Mouse (Mus musculus) kidney, postnatal 4 days (tissue): ENCODE measurements around the gene Unc80.
A peak's percentile ranks its signal among the peaks of the same experiment; 100 is the strongest.

ENCODE experiments used
- DNase-seq, 2 experiments: peaks; one replicate each; pipeline ENCODE4 v3.0.0; 2021; ENCODE audit warnings: mixed read lengths in 2 of 2

Gene Unc80

DNA sequence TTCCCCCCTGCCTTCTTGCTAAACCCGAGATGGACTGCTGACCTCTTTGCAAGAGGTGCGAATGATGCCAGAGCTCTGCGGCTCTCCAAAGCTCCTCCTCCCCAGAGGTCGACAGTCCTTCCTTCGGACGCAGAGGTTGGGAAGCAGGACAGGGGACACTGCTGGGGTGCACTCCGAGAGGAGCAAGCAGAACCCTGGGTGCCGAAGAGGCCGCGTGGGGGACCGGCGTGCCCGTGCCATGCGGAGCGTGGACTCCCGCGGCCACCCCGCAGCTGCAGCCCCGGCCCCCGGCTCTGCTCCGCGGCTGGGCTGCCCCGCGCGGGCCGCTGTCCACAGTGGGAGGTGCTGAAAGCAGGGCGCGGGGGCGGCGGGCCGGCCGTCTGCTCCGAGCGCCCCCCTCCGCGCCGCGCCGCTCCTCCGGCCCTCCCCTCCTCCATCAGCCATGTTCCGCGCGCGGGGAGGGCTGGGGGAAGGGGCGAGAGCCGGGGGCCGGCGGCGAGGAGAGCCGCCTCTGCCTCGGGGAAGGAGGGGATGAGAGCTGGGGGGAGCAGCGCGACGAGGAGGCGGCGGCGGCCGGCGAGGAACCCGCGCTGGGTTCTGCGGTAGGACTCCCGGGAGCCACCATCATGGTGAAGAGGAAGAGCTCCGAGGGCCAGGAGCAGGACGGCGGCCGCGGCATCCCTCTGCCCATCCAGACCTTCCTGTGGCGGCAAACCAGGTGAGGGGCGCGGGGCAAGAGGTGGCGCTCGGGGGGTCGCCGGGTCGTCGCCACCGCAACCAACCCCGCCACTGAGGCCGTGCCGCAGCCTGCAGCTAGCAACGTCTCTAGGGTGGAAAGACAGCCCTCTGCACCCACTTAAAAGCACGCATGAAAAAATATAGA, at the start of gene Unc80:
Gene Unc80 (plus strand): TSS at position 547 of the 883 bp plus-strand sequence.
- peak; percentile 78 to 82 for DNase-seq

DNA sequence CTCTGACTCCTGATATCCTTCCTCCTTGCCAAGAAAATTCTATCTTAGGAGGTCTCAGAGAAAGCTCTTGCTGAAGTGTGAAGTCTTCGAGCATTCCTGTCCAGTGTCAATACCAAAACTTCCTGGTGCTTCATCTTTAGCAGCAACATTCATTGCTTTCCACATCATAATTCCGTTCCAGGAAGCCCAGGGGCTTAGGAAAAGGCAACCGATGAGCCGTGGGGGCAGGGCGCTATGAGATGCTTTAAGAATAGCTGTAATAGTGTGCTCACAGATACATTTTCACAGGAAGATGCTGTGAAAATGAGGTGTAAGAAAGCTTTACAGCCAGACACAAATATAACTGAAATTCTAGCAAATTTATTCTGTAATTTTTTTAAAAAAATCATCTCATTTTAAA, 42.1 kb upstream of the Unc80 start:
- DNase-seq, result no peak

DNA sequence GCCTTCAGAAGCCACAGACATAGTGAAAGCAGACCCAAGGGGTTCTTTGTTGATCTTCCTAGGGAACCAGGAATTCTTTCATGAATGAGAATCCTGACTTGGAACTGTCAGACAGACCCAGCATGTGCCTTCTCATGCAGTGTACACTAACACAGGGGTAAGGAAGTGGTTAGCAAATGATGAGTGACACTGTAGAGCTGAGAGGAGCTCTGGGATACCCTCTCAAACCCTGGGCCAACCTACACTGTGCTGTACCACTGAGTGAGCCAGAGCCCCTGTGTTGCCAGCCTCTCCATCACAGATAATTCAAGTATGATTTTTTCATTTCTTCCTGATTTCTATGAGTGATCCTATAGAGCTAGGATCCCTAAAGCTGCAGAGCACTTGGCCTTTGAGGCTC, 37.2 kb upstream of the Unc80 start:
- DNase-seq, result no peak

DNA sequence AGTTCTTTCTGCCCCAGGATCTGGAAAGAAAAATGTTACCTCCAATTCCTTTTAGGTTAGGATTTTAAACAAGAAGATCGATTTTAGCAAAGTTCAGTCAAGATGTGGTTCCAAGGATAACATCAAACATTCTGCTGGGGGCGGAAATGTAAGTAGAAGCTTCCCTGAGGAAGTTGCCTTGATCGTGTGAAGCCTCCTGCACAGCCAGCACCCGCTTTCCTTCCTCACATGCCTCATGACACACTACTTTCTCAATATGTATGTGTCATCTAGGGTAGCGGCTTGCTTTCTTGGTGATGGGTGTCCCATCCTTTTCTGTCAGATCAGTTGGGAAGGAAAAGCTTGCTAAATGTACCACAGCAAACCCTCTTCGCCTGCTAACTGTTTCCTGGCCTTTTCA, 36.7 kb upstream of the Unc80 start:
- DNase-seq, result no peak

DNA sequence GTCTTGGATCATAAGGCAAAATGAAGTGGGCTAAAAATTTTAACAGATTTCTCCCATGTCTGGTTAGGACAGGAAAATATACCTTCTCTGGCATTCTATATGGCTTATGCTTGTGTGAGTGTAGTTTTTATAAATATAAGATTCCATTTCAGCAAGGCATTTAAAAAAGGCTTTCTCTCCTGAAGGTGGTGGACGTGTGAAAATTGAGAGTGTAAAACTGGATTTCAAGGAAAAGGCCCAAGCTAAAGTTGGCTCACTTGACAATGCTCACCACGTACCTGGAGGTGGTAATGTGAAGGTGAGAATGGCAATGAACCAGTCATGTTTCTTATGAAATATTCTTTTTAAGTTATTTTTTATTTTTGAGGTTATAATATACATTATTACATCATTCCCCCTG, 30.1 kb upstream of the Unc80 start:
- DNase-seq, result no peak

DNA sequence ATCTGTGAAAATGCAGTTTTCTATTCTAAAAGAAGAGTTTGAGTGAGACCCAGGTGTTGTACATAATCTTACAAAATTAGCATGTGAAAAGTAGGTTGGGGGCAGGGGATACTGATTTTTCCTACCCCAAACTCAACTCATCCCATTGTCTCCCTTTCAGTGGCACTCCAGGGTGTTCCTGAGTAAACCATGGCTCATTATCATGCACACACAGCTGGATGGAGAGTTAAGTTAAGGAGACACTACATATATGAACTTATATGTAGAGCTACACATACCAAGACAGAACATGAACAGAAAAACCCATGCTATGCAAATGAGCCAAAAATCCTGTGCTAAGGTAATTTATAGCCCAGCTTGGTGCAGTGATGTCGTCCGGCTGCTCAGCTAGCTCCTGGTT, 25.2 kb upstream of the Unc80 start:
- DNase-seq, result no peak

DNA sequence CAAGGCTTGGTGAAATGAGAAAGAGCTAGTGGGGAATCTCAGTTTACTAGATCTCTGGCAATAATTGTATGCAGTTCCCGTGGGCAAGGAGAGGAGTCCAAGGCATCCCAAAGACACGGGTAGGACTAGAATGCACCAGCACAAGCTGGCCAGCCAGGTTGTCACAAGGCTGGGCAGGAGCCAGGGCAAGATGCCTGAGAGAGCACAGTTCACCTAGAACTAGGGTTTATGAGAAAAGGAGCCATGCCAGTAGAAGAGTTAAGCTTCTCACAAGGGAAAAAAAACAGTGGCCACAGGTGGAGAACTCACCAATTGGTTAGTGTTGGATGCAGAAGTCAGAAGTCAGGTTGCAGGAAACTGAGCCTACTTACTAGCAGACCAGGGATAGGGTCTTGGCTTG, 18.7 kb upstream of the Unc80 start:
- no peak for DNase-seq

DNA sequence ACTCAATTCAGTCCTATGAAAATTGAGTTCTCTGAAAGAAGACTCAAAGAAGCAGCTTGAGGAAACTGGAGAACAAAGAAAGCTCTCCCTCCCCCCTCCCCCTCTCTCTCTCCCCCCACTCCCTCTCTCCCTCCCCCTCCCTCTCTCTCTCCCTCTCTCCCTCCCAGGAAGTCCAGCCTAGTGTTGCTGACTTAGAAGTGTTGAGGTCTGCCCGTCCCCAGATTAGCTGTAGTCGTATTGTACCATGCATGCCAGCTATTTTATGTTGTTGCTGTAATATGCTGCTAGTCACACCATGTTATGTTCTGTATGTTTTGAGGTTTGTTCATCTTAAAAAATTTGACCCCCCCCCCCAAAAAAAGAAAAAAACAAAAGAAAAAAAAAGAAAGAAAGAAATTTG, 11.6 kb upstream of the Unc80 start:
- no peak for DNase-seq

DNA sequence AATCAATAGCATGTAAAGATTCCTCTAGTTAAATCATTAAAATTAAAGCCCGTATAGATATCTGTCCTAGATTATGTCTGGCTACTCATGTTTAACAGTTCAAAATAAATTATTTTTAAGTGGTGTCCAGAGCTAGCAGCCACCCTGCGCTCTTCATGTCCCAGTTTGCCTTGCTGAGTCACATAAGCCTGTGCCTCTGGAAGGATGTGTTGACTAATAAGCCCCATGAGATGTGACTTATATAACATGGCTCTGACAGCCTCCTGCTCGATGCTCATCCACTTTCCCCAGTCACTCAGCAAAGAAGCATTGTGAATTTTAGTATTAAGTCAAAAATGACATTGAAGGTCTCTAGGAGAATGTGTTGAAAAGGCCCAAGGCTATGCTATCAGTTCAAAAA, 10.4 kb upstream of the Unc80 start:
- no peak for DNase-seq

DNA sequence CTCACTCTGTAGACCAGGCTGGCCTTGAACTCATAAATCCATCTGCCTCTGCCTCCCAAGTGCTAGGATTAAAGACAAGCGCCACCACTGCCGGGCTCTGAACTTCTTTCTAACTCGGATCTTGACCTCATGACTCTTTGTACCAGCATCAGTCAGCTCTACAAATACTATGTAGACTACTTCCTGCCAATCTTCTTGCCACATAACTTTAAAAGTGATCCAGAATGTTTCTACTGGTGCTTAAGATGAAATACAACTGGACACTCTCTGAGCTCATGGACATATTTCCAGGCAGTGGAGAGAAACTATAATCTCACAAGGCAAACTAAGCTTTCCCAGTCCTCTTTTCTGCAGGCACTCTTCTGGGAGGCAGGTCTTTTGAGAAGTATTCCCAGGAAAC, 8.8 kb upstream of the Unc80 start:
- DNase-seq, result no peak

DNA sequence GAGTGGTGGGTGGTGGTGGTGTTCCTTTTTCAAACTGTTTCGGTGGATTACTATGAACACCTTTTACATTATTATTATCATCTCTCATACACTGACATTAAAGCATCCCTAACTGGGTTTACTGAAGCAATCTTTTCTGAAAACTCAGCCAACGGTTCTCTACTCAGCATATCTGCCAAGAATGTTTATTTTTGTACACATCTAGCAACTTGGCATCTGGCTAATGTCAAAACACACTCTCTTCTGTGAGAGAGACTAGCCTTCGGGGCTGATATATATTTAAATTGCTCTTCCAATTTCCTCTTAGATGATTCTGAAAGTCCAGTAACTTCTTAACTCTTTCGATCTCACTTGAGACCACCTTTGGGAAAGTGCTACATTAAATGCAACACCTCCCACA, 7.3 kb upstream of the Unc80 start:
- no peak for DNase-seq

DNA sequence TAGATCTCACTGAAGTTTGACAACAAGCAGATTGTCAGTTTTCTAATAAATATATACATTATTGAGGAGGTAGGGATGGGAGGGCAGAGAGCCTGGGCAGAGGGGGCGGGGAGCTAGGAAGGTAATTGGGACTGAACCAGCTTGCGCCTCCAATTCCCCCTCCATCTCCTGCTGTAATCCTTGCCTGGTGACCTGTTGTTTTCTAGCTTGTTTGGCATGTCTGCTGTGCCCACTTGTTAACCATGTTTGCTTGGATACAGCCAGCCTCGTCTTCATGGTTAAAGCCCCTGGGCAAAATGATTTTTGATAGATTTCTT, 495 bp downstream of the Unc80 start:
- no peak for DNase-seq

DNA sequence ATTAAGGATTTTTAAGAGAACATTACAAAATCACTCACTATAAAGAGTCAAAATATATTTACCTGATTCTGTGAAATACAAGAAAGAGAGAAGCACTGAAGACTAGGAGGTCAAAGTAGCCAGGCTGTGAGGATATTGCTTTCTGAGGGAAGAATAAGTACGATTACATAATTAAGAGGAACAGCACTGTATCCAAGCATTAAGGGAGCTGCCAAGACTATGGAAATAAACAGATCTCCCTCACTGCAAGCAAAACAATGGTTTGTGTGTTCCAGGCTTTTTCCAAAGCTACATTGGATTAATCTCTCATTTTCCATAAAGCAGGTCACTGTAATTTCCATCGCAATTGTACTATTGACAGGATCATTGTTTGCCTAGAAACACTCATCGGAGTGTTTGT, 14.6 kb downstream of the Unc80 start:
- no peak for DNase-seq

DNA sequence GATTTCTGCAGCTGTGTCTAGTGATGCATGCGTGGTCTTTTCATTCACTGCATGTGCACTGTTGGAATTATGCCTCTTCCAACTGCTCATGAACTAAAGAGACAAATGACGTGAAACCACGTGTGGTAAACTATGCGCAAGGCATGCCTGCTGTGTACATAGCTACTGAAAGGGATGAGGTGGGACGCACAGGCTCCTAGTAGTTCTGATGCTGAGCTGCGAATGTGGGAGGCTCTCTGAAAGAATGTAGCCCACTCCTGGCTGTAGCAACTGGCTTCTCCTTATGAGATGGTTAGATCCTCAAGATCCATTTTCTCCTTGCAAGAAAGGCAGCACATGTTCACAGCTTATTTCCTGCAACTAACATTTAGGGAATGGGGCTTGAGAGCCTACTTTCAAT, 24.9 kb downstream of the Unc80 start:
- DNase-seq, result no peak

DNA sequence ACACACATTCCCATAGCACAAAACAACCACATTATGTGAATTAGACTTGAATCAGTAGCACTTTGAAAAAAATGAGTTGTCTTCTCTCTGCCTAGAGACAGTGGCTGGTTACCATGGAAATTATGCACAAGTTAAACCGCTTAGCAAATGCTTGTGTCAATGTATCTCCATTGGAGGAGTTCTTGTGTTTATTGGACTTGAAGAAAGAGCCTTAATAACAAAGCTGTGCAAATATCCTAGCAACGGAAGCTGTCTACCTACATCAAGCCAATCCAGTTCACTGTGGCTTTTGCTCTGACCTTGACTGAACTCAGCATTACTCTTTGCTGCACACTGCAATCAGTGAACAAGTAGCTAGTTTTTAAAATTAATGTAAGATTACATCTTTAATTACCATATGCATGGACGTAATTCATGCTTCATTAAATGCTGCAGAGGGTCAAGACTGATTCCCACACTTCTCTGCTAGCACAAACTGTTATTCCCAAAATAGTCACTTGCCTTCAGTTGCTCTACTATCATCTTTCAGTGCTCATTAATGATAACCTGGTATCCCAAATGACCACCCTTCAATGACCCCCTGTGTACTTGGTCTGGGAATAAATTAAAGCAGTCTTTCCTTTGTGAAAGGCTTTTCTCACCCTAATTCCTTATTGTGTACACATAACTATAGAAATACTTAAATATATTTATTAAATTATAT, 27.3 kb downstream of the Unc80 start:
- no peak for DNase-seq

DNA sequence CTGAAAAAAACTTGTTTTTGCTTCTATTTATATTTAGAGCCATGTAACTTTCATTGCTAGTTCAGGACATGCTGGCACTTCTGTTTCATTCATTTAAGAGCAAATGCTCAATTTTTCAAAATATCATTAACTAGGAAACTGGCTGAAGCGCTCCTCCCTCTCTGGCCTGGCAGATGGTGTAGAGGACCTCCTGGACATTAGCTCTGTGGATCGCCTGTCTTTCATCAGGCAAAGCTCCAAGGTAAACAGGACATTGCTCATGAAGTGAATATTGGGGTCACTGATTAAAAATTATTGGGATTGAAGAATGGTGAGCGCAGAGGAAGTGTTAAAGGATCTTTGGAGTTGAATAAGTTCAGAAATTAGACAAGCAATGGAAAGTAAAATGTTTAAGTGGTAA, 82.6 kb downstream of the Unc80 start:
- DNase-seq, result no peak

DNA sequence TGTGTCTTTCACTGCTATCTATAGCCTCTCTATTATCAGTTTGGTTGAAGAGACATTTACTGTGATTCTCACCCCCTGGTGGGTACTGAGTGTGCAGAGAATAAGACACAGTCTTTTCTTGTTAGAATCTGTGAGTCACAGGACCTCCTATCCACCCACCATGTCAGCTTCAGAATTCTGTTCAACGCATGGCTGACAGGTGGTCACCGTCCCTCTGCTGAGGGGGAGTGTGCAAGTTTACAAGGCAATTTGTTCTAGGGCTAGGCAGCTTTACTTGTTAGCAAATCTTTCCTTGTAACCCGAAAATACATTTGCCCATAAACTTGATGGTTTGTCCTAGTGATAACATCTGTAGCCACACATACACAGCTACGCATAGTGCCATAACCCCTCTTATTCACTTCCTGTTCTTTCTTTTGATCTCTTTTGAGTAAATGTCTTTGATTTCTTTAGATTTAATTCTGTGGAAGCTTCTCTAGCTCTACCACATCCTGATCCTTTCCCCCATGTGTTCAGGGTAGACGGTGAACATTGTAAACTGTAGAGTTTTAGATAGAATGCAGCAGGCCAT, 84.3 kb downstream of the Unc80 start:
- no peak for DNase-seq

DNA sequence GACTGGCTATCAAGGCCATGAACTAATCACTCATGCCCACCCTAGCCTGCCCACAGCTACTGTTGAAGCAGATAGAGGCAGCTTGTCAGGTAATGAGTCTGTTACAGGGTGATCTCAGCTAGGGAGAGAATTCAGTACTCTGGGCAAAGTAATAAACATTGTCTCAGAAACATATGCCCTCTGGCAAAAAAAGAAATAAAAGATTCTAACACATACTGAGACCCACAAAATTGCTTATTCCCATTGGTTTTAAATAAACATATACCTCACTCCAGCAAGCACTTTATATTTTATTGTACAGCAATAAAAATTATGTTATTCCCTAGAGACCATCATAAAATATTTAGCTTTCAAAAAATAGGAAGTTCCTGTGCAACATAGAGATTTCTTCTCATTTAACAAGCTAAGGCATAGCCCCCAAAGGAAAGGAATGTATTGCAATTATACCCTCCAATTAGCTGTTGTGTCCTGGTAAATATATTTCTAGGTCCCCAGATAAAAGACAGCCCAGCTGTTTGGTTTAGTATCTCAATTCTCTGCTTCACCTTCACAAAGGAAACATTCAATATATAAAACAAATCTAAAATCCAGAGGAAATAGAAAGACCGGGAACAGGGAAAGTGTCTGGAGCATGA, 93.6 kb downstream of the Unc80 start:
- DNase-seq, result no peak

DNA sequence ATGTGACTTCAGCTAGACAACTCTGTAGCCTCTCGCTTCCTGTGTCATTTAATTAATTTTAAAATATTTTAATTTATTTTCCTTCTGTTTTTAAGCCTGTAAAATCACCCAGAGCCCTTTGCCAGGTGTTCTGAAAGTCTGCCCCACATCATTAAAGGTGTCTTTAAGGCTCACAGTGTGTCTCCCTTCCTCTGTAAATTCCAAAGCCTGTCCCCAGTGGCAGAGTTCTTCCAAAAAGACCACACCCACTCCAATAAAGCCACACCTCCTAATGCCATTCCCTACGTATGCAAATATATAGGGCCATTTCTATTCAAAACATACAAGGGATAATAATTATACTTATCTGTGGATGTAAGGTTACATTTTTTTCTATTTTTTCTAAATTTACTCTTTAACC, 94.2 kb downstream of the Unc80 start:
- no peak for DNase-seq

DNA sequence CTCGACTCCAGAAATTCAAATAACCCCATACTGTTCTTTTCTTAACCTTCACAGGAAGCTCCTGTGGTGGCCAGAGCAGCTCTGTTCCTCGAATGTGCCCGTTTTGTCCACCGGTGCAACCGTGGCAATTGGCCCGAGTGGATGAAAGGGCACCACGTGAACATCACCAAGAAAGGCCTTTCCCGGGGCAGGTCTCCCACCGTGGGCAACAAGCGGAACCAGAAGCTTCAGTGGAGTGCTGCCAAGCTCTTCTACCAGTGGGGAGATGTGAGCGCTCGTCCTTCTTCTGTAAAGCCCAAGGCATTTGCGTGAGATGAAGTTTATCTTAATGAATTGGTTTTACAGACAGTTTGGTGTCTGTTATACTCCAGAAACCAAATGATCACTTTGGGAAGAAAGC, 101.6 kb downstream of the Unc80 start:
- DNase-seq, result no peak

DNA sequence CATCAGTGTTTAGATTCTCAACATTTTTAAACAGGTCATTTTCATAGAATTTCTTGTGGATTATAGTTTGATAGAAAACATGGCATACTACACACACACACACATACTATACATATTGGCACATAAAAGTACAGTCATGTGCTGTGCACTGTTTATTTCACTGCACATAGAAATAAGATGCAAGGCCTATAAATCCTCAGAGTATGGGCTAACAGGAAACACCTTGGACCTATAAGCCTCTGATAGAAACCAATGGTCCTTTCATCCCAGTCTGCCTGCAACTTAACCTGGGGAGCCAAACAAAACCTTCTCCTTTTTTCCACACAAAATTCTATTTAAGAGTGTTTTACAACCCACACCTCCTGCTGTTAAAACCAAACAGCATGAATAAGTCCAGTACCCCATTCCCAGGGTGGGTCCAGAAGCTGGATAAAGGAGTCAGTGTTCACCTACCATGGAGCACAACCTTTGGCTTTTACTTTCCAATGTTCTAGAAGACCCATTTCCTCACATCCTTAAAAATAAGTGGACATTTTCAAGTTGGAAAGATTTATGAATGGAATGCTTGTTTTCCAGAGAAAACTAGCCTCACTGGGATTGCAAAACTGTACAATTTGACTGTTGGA, 129.1 kb downstream of the Unc80 start:
- DNase-seq, result no peak

DNA sequence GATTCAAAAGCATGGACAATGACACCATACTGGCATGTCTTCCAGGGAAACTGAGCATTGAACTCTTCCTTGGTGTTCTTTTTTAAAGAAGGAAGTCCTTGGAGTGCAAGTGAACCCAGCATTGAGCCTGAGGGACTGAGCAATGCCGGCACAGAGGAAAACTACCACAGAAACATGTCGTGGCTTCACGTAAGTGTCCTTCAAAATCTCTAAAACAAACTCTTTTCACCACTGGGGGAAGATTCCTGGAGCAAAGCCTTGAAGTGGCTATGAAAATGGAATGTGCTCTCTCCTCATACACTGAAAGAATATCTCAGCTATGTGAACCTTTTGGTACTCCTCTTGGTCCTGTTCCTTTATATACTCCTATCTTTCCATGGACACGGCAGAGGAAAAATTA, 140.1 kb downstream of the Unc80 start:
- no peak for DNase-seq

DNA sequence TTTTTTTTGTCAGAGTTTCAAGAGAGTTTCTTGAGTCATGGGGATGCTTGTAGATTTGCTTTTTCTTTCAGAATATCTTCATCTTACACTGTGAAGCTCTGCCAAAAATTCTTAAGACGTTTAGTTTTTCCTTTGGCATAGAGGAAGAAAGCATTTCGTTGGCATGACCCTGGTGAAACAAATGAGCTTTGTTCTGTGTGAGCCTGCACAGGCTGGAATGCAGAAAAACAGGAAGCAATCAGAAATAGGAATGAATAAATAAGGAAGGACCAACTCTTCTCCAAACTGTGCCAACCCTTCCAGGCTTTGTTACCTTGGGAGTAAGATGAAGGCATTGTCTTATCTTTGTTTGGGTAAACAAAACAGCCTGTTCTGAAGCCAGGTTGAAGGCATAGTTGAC, 149.0 kb downstream of the Unc80 start:
- DNase-seq, result no peak
